Mouse (Mus musculus) adipocyte (in vitro differentiated cells): ENCODE measurements at regions not wholly inside any gene's neighbourhood (a gene's known extent, or its start where the extent isn't known, plus 50 kb on each side); places are given as distances from the start of the nearest gene placed in this dataset.

Experiments used
- DNase-seq: peaks from one replicate; pipeline ENCODE4 v3.0.0-alpha.2; 2016; ENCODE audit warnings: low spot score

- no peak for DNase-seq
Observed at GRCm38 (mm10) chr2:143419791-143420190, 126.2 kb upstream of the Pcsk2 start.

- DNase-seq: no peak
Observed at GRCm38 (mm10) chr2:143450680-143451079, 95.3 kb upstream of the Pcsk2 start.

GRCm38 (mm10) chr2:143451256-143451655 is 94.7 kb upstream of the Pcsk2 start:
- no peak for DNase-seq

GRCm38 (mm10) chr2:143451661-143452060 is 94.3 kb upstream of the Pcsk2 start:
- peak; percentile 26 for DNase-seq

DNA sequence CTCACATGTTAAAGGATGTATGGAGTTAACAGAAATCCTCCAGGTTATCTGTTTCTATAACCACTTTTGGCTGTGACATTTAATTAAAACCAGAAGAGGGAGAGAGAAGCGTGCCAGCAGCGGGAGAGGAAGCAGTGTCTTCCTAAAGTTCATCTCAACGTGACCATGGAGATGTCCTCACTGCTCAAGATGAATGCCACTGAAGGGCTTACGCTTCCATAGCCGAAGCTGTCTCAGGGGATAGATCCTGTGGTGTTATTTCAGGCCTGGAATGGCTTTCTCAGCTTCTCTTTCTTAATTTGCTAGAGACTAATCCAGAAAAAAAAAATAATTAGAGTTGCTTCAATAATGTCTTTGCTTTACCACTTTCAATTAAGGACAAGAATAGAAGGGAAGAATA is 78.0 kb upstream of the Pcsk2 start:
- DNase-seq: no peak

- no peak for DNase-seq
Observed at GRCm38 (mm10) chr2:143471394-143471793, 74.6 kb upstream of the Pcsk2 start.

- no peak for DNase-seq
Observed at GRCm38 (mm10) chr2:143490830-143491229, 55.1 kb upstream of the Pcsk2 start.
